Mouse (Mus musculus) embryonic facial prominence, embryonic 12.5 days (tissue): ENCODE measurements around the gene Fbxo46. TPM values are rescaled to one million over a fixed set of nuclear protein-coding genes. Genes with fewer than 3 reads are reported as not detected.
"Not testable (repeated sequence)": the region's sequence is repeated elsewhere in the genome, so short reads cannot be mapped to it uniquely, and the experiment has no call there.

Experiments used
- ATAC-seq: fragments of 200-750 bp; cut with Nextera tagmentation; 2 replicates; pipeline ENCODE4 v1.8.0; 2017; ENCODE audit not compliant: insufficient number of reproducible peaks, insufficient read depth, low FRiP score, low TSS enrichment
- H3K27ac ChIP-seq: fragments of 300-500 bp; sonication (generic); 2 replicates; pipeline ENCODE4 v1.5.1; 2016; ENCODE audit warnings: mild to moderate bottlenecking
- H3K27me3 ChIP-seq: fragments of 300-500 bp; sonication (generic); 2 replicates; pipeline ENCODE4 v1.6.1; 2016; ENCODE audit warnings: mild to moderate bottlenecking, moderate library complexity
- H3K36me3 ChIP-seq: fragments of 300-500 bp; sonication (generic); 2 replicates; pipeline ENCODE4 v1.6.1; 2016; ENCODE audit warnings: mild to moderate bottlenecking
- H3K4me1 ChIP-seq: fragments of 300-500 bp; sonication (generic); 2 replicates; pipeline ENCODE4 v1.6.1; 2016
- H3K4me2 ChIP-seq: fragments of 300-500 bp; sonication (generic); replicated peaks from 2 replicates; pipeline ENCODE4 v1.6.1; 2016; ENCODE audit warnings: mild to moderate bottlenecking, moderate library complexity
- H3K4me3 ChIP-seq: fragments of 300-500 bp; sonication (generic); 2 replicates; pipeline ENCODE4 v1.5.1; 2016; ENCODE audit warnings: mild to moderate bottlenecking
- H3K9ac ChIP-seq: fragments of 300-500 bp; sonication (generic); 2 replicates; pipeline ENCODE4 v1.6.1; 2016; ENCODE audit warnings: mild to moderate bottlenecking, moderate library complexity
- H3K9me3 ChIP-seq: fragments of 300-500 bp; sonication (generic); 2 replicates; pipeline ENCODE4 v1.6.1; 2016; ENCODE audit warnings: mild to moderate bottlenecking, moderate library complexity
- WGBS: fragments of 180-500 bp; shearing (Covaris S2); methylation state at CpG from one replicate; pipeline ENCODE4 v1.1.7; 2016; 5-methylcytosine and 5-hydroxymethylcytosine counted together
- polyA plus RNA-seq: library from polyadenylated mRNA; unstranded; fragments of >200 nt; fragmentation: Nextera tagmentation; extraction: Ambion mirVana; gene quantifications from 2 replicates; pipeline ENCODE4 v1.2.1, GENCODE M21; 2016

The Fbxo46 gene
- 19.8 and 21.6 TPM in 2 replicates for polyA plus RNA-seq

- Histone ChIP-seq H3K9me3 (0 out of 2 replicates have a peak, but pooled peaks cover 2% of the 10 kb centered on the region), H3K4me2 (peak within 1 kb of the TSS; percentile 81), H3K9ac (peak within 1 kb of the TSS; percentile 70), H3K36me3 (no peaks in the 10 kb centered on the region), H3K27me3 (no peaks in the 10 kb centered on the region), H3K4me3 (peak within 1 kb of the TSS; percentile 68), H3K4me1 (peaks cover 21% of the 10 kb centered on the region), H3K27ac (0 out of 2 replicates have a peak within 1 kb of the TSS, but pooled peaks have one; percentile 30)
- 3% methylated on average over 34 of the region's 34 CpGs for WGBS
- peak; percentile 94 for ATAC-seq
These were observed at the start of gene Fbxo46 for GRCm38 (mm10) chr7:19119631-19120429. TSS of gene Fbxo46 (plus strand) at chr7:19119859.

GRCm38 (mm10) chr7:19071024-19071423 is 48.6 kb upstream of the Fbxo46 start:
- H3K4me3 ChIP-seq, ATAC-seq, H3K27ac ChIP-seq, H3K9ac ChIP-seq, H3K36me3 ChIP-seq, H3K9me3 ChIP-seq, H3K4me2 ChIP-seq, H3K4me1 ChIP-seq: not testable (repeated sequence)
- peaks cover 15% of the 10 kb centered on the region for H3K27me3 ChIP-seq
- 57% methylated on average over 3 of the region's 3 CpGs for WGBS

- Histone ChIP-seq H3K9me3 (no peaks in the 10 kb centered on the region), H3K36me3 (peaks cover 7% of the 10 kb centered on the region), H3K27ac (no peak overlapping the region), H3K9ac (no peak overlapping the region), H3K27me3 (no peaks in the 10 kb centered on the region), H3K4me2 (no peak overlapping the region), H3K4me1 (peaks cover 18% of the 10 kb centered on the region), H3K4me3 (no peak overlapping the region)
- 78% methylated on average over 9 of the region's 9 CpGs for WGBS
- ATAC-seq = no peak
These were observed 46.2 kb upstream of the Fbxo46 start for GRCm38 (mm10) chr7:19073504-19073903.

- peaks cover 18% of the 10 kb centered on the region for H3K4me1 ChIP-seq
- WGBS = 96% methylated on average over 6 of the region's 6 CpGs
- H3K9me3 ChIP-seq = no peaks in the 10 kb centered on the region
- no peak overlapping the region for H3K27ac ChIP-seq
- H3K9ac ChIP-seq = no peak overlapping the region
- no peak overlapping the region for H3K4me3 ChIP-seq
- no peak for ATAC-seq
- H3K4me2 ChIP-seq = no peak overlapping the region
- peaks cover 17% of the 10 kb centered on the region for H3K36me3 ChIP-seq
- H3K27me3 ChIP-seq = no peaks in the 10 kb centered on the region
These were observed 45.2 kb upstream of the Fbxo46 start for GRCm38 (mm10) chr7:19074494-19074893.

- Histone ChIP-seq H3K4me3 (peak overlapping the region; percentile 99), H3K9me3 (no peaks in the 10 kb centered on the region), H3K4me2 (peak overlapping the region; percentile 50), H3K27me3 (no peaks in the 10 kb centered on the region), H3K4me1 (peaks cover 18% of the 10 kb centered on the region), H3K36me3 (peaks cover 24% of the 10 kb centered on the region), H3K27ac (no peak overlapping the region), H3K9ac (no peak overlapping the region)
- WGBS = 62% methylated on average over 5 of the region's 5 CpGs
- no peak; the same call in 1 of the 2 replicates for ATAC-seq
These were observed 44.4 kb upstream of the Fbxo46 start for GRCm38 (mm10) chr7:19075231-19075630.

- 1% methylated on average over 65 of the region's 91 CpGs for WGBS
- Histone ChIP-seq H3K27ac (peak within 1 kb of the TSS; percentile 80), H3K4me1 (peaks cover 18% of the 10 kb centered on the region), H3K36me3 (peaks cover 31% of the 10 kb centered on the region), H3K9me3 (no peaks in the 10 kb centered on the region), H3K9ac (peak within 1 kb of the TSS; percentile 100), H3K4me3 (peak within 1 kb of the TSS; percentile 99), H3K4me2 (peak within 1 kb of the TSS; percentile 79), H3K27me3 (no peaks in the 10 kb centered on the region)
- ATAC-seq = peak; percentile 98
These were observed 43.7 kb upstream of the Fbxo46 start, which contains the start of gene Dmwd for GRCm38 (mm10) chr7:19075723-19076585. TSS of gene Dmwd (plus strand) at chr7:19076227.

- no peaks in the 10 kb centered on the region for H3K27me3 ChIP-seq
- H3K27ac ChIP-seq = peak overlapping the region; percentile 80
- H3K4me2 ChIP-seq = peak overlapping the region; percentile 79
- under 1% methylated on average over 22 of the region's 22 CpGs for WGBS
- H3K4me3 ChIP-seq = peak overlapping the region; percentile 99
- no peak for ATAC-seq
- H3K36me3 ChIP-seq = peaks cover 38% of the 10 kb centered on the region
- H3K9ac ChIP-seq = peak overlapping the region; percentile 100
- H3K4me1 ChIP-seq = peaks cover 18% of the 10 kb centered on the region
- no peaks in the 10 kb centered on the region for H3K9me3 ChIP-seq
These were observed 43.1 kb upstream of the Fbxo46 start for GRCm38 (mm10) chr7:19076586-19076991.

GRCm38 (mm10) chr7:19077761-19078160 is 41.9 kb upstream of the Fbxo46 start:
- peaks cover 49% of the 10 kb centered on the region for H3K36me3 ChIP-seq
- peaks cover 24% of the 10 kb centered on the region for H3K4me1 ChIP-seq
- peak overlapping the region; percentile 79 for H3K4me2 ChIP-seq
- ATAC-seq = no peak
- peak overlapping the region; percentile 99 for H3K4me3 ChIP-seq
- H3K27ac ChIP-seq = no peak overlapping the region
- 75% methylated on average over 14 of the region's 14 CpGs for WGBS
- no peaks in the 10 kb centered on the region for H3K9me3 ChIP-seq
- peak overlapping the region; percentile 100 for H3K9ac ChIP-seq
- no peaks in the 10 kb centered on the region for H3K27me3 ChIP-seq

- Histone ChIP-seq H3K4me2 (no peak overlapping the region), H3K4me3 (no peak overlapping the region), H3K9me3 (no peaks in the 10 kb centered on the region), H3K36me3 (peaks cover 55% of the 10 kb centered on the region), H3K4me1 (peaks cover 34% of the 10 kb centered on the region), H3K27ac (no peak overlapping the region), H3K9ac (no peak overlapping the region), H3K27me3 (no peaks in the 10 kb centered on the region)
- WGBS = 85% methylated on average over 3 of the region's 3 CpGs
- no peak for ATAC-seq
These were observed 40.9 kb upstream of the Fbxo46 start for GRCm38 (mm10) chr7:19078732-19079131.

GRCm38 (mm10) chr7:19080451-19080950 is 39.2 kb upstream of the Fbxo46 start:
- Histone ChIP-seq H3K27me3 (no peaks in the 10 kb centered on the region), H3K4me1 (peaks cover 47% of the 10 kb centered on the region), H3K9me3 (no peaks in the 10 kb centered on the region), H3K4me3 (no peak overlapping the region), H3K36me3 (peaks cover 59% of the 10 kb centered on the region), H3K9ac (no peak overlapping the region), H3K4me2 (no peak overlapping the region), H3K27ac (no peak overlapping the region)
- ATAC-seq = no peak
- WGBS = 85% methylated on average over 19 of the region's 19 CpGs

GRCm38 (mm10) chr7:19082171-19082570 is 37.5 kb upstream of the Fbxo46 start:
- H3K27ac ChIP-seq = no peak overlapping the region
- no peak for ATAC-seq
- H3K9me3 ChIP-seq = no peaks in the 10 kb centered on the region
- H3K27me3 ChIP-seq = no peaks in the 10 kb centered on the region
- 85% methylated on average over 4 of the region's 4 CpGs for WGBS
- H3K4me3 ChIP-seq = no peak overlapping the region
- H3K36me3 ChIP-seq = peaks cover 64% of the 10 kb centered on the region
- peaks cover 47% of the 10 kb centered on the region for H3K4me1 ChIP-seq
- no peak overlapping the region for H3K4me2 ChIP-seq
- H3K9ac ChIP-seq = no peak overlapping the region
